ENCODE assay signal across 21 mouse cellular contexts in the genomic region with DNA sequence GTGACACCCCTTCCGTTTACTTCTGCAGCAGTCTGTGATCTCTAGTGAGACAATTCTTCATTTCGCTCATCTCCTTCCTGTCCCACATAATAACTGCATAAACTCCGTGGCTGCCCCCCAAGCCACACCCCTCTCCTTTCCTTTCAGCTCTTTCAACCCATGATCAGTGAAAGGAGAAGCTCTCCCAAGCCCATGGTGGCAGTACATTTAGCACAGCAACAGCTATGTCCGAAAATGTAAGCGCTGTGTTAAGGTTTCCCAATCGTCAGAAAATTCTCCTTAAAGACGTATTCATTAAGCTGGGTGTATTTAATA. TPM values are rescaled to one million over a fixed set of nuclear protein-coding genes. Genes with fewer than 3 reads are reported as not detected.
DNase-seq lines count a peak whose midpoint lies in the region; ATAC-seq lines count a peak whose summit lies in the region.
"Had no signal": no experiment of that assay in that cellular context is flagged by ENCODE, and none has a peak within 500 bp of the region (broad histone marks: within the 10 kb centered on the region; RNA-seq: fewer than 3 reads in every experiment).

No protein-coding gene starts in this region.

- no peak for DNase-seq in lung, postnatal 14 days
- peak; percentile 52 for DNase-seq in thymus, postnatal 4 days
- DNase-seq in kidney, postnatal 25 days: no peak
- no peak for DNase-seq in forebrain, embryonic 10.5 days (ENCODE audit: extremely low spot score, low spot score)
- DNase-seq in kidney, adult 18-20 months: no peak
- DNase-seq: adrenal gland, postnatal 14 days; cerebellum, adult 8-10 months; heart, adult 11 months; heart, postnatal 10 days; kidney, adult 2 months; retina, postnatal 1 day had no signal

- H3K9me3 ChIP-seq in lung, embryonic 15.5 days: no peaks in the 10 kb centered on the region
- no peaks in the 10 kb centered on the region for H3K9me3 ChIP-seq in forebrain, embryonic 10.5 days
- H3K9me3 ChIP-seq: G1E; limb, embryonic 10.5 days; liver, embryonic 12.5 days; neural tube, embryonic 12.5 days had no signal

- 33% methylated on average over 7 of the region's 7 CpGs for WGBS in lung, embryonic 15.5 days
- 61% methylated on average over 7 of the region's 7 CpGs for WGBS in forebrain, embryonic 10.5 days

- H3K27me3 ChIP-seq in lung, embryonic 15.5 days: peaks cover 35% of the 10 kb centered on the region
- H3K27me3 ChIP-seq in forebrain, embryonic 10.5 days (ENCODE audit: poor library complexity, severe bottlenecking): peaks cover 64% of the 10 kb centered on the region

- H3K27ac ChIP-seq in lung, embryonic 15.5 days: no peak overlapping the region
- H3K27ac ChIP-seq in forebrain, embryonic 10.5 days: no peak overlapping the region
- H3K27ac ChIP-seq: hindbrain, embryonic 14.5 days; limb, embryonic 10.5 days; liver, embryonic 12.5 days; neural tube, embryonic 12.5 days; stomach, postnatal 0 days had no signal

- H3K4me1 ChIP-seq in lung, embryonic 15.5 days: peaks cover 23% of the 10 kb centered on the region
- H3K4me1 ChIP-seq in forebrain, embryonic 10.5 days: peaks cover 37% of the 10 kb centered on the region

- H3K36me3 ChIP-seq in lung, embryonic 15.5 days: no peaks in the 10 kb centered on the region
- H3K36me3 ChIP-seq in forebrain, embryonic 10.5 days (replicated peaks): no peaks in the 10 kb centered on the region
- H3K36me3 ChIP-seq: G1E; limb, embryonic 10.5 days; liver, embryonic 12.5 days; neural tube, embryonic 12.5 days had no signal

- no peak overlapping the region for H3K9ac ChIP-seq in lung, embryonic 15.5 days
- H3K9ac ChIP-seq: hindbrain, embryonic 14.5 days; liver, embryonic 12.5 days; neural tube, embryonic 12.5 days had no signal

- no peak overlapping the region for H3K4me3 ChIP-seq in lung, embryonic 15.5 days
- H3K4me3 ChIP-seq in forebrain, embryonic 10.5 days: no peak overlapping the region
- H3K4me3 ChIP-seq: liver, embryonic 12.5 days; neural tube, embryonic 12.5 days had no signal

- no peak for ATAC-seq in lung, embryonic 15.5 days (ENCODE audit: borderline replicate concordance, extremely low read depth, low FRiP score, low TSS enrichment)
- peak; percentile 35 for ATAC-seq in granulocyte monocyte progenitor cell, adult 5-6 weeks (replicated peaks; ENCODE audit: poor library complexity, severe bottlenecking)
- ATAC-seq in neutrophil, adult 5-6 weeks (ENCODE audit: extremely low read depth, insufficient number of reproducible peaks, low FRiP score, poor library complexity, severe bottlenecking): peak; percentile 42; the same call in 1 of the 2 replicates
- ATAC-seq: liver, embryonic 12.5 days; midbrain, embryonic 16.5 days had no signal

- H3K4me2 ChIP-seq in lung, embryonic 15.5 days: peak overlapping the region; percentile 96
- H3K4me2 ChIP-seq: hindbrain, embryonic 14.5 days had no signal

RNA-seq across cellular contexts. Expression of gene Cpm, which starts 1.7 kb away (rescaled TPM):
- polyA plus RNA-seq in lung, embryonic 15.5 days (2015; fragmentation: Nextera tagmentation; extraction: Ambion mirVana): 41.8 and 49.3 TPM in 2 replicates
- total RNA-seq in granulocyte monocyte progenitor cell, adult 5-6 weeks (2014; fragmentation: Nextera tagmentation): not detected in 2 replicates
- total RNA-seq in granulocyte monocyte progenitor cell, adult 5-6 weeks (2017): 0.46 TPM in 1 of 2 replicates, not detected in the other
- 40.6 and 45.2 TPM in 2 replicates for total RNA-seq in neutrophil, adult 5-6 weeks (2017)
- polyA plus RNA-seq in forebrain, embryonic 10.5 days (2016; fragmentation: Nextera tagmentation; extraction: Ambion mirVana): 4.8 and 5.9 TPM in 2 replicates
- polyA plus RNA-seq: G1E had no signal

Comparison
In these comparisons a context has a peak if more than half of its experiments do, and no peak if none do; other contexts are left out.
1. RNA of gene Cpm, which starts 1.7 kb away (total RNA-seq): 40.6 to 45.2 TPM in neutrophil, adult 5-6 weeks; 0.46 TPM in granulocyte monocyte progenitor cell, adult 5-6 weeks; every median in the first group is over 10 times any median in the second.